Mouse (Mus musculus) retina, embryonic 14.5 days (tissue): Measurements from ENCODE around the gene Foxd3.
"Not testable (repeated sequence)": the region's sequence is repeated elsewhere in the genome, so short reads cannot be mapped to it uniquely, and the experiment has no call there.

Experiments used
- DNase-seq: peaks from one replicate; pipeline ENCODE4 v3.0.0-alpha.2; 2015; ENCODE audit warnings: low spot score

The Foxd3 gene

GRCm38 (mm10) chr4:99655937-99656604 is at the start of gene Foxd3:
Foxd3 (plus strand) TSS chr4:99656299.
- peak; percentile 52 for DNase-seq

GRCm38 (mm10) chr4:99612156-99612555 is 43.9 kb upstream of the Foxd3 start:
- DNase-seq: no peak

GRCm38 (mm10) chr4:99612609-99613350 is 43.3 kb upstream of the Foxd3 start:
- DNase-seq: no peak

GRCm38 (mm10) chr4:99626047-99626844 is 29.9 kb upstream of the Foxd3 start:
- DNase-seq: peak; percentile 41

GRCm38 (mm10) chr4:99627057-99627456 is 29.0 kb upstream of the Foxd3 start:
- no peak for DNase-seq

GRCm38 (mm10) chr4:99636038-99636437 is 20.1 kb upstream of the Foxd3 start:
- DNase-seq: no peak

- DNase-seq: no peak
Measured at GRCm38 (mm10) chr4:99636711-99637110, 19.4 kb upstream of the Foxd3 start.

- DNase-seq: not testable (repeated sequence)
Measured at GRCm38 (mm10) chr4:99640619-99641018, 15.5 kb upstream of the Foxd3 start.

- DNase-seq: no peak
Measured at GRCm38 (mm10) chr4:99641920-99642319, 14.2 kb upstream of the Foxd3 start.

GRCm38 (mm10) chr4:99645560-99645959 is 10.5 kb upstream of the Foxd3 start:
- no peak for DNase-seq

- DNase-seq: peak; percentile 49
Measured at GRCm38 (mm10) chr4:99650088-99650944, 5.8 kb upstream of the Foxd3 start.

GRCm38 (mm10) chr4:99650945-99651690 is 5.0 kb upstream of the Foxd3 start:
- DNase-seq: peak; percentile 58

- peak; percentile 29 for DNase-seq
Measured at GRCm38 (mm10) chr4:99651823-99652450, 4.2 kb upstream of the Foxd3 start.

- DNase-seq: no peak
Measured at GRCm38 (mm10) chr4:99652576-99653210, 3.4 kb upstream of the Foxd3 start.

- peak; percentile 45 for DNase-seq
Measured at GRCm38 (mm10) chr4:99653216-99653607, 2.9 kb upstream of the Foxd3 start.

- peak; percentile 50 for DNase-seq
Measured at GRCm38 (mm10) chr4:99653608-99654221, 2.4 kb upstream of the Foxd3 start.

GRCm38 (mm10) chr4:99654621-99655296 is 1.3 kb upstream of the Foxd3 start:
- DNase-seq: no peak

GRCm38 (mm10) chr4:99656605-99657429 is 718 bp downstream of the Foxd3 start:
- DNase-seq: peak; percentile 50
